Mouse (Mus musculus) neural tube, embryonic 14.5 days (tissue): ENCODE data around the gene Gm10118. TPM values are rescaled to one million over a fixed set of nuclear protein-coding genes. Genes with fewer than 3 reads are reported as not detected.

Experiments used
- ATAC-seq: fragments of 200-750 bp; cut with Nextera tagmentation; 2 replicates; pipeline ENCODE4 v1.8.0; 2017; ENCODE audit warnings: low read depth, mild to moderate bottlenecking, moderate TSS enrichment, moderate library complexity
- H3K27ac ChIP-seq: fragments of 300-500 bp; sonication (generic); 2 replicates; pipeline ENCODE4 v1.5.1; 2014; ENCODE audit warnings: low read depth, mild to moderate bottlenecking, control low read depth, low read length, moderate library complexity, mixed read lengths
- H3K27me3 ChIP-seq: fragments of 300-500 bp; sonication (generic); 2 replicates; pipeline ENCODE4 v1.6.1; 2014; ENCODE audit warnings: low read length; ENCODE audit not compliant: control insufficient read depth, insufficient read depth
- H3K36me3 ChIP-seq: fragments of 300-500 bp; sonication (generic); 2 replicates; pipeline ENCODE4 v1.6.1; 2014; ENCODE audit warnings: low read length, mixed read lengths; ENCODE audit not compliant: control insufficient read depth, insufficient read depth
- H3K4me1 ChIP-seq: fragments of 300-500 bp; sonication (generic); 2 replicates; pipeline ENCODE4 v1.6.1; 2014; ENCODE audit warnings: low read length; ENCODE audit not compliant: control insufficient read depth, insufficient read depth
- H3K4me2 ChIP-seq: fragments of 300-500 bp; sonication (generic); 2 replicates; pipeline ENCODE4 v1.6.1; 2014; ENCODE audit warnings: mild to moderate bottlenecking, low read depth, low read length, control low read depth
- H3K4me3 ChIP-seq: fragments of 300-500 bp; sonication (generic); 2 replicates; pipeline ENCODE4 v1.5.1; 2014; ENCODE audit warnings: low read depth, low read length, control low read depth, mixed read lengths
- H3K9ac ChIP-seq: fragments of 300-500 bp; sonication (generic); replicated peaks from 2 replicates; pipeline ENCODE4 v1.6.1; 2014; ENCODE audit warnings: low read depth, mild to moderate bottlenecking, control low read depth, low read length, mixed read lengths
- H3K9me3 ChIP-seq: fragments of 300-500 bp; sonication (generic); 2 replicates; pipeline ENCODE4 v1.6.1; 2016; ENCODE audit warnings: low read length; ENCODE audit not compliant: control insufficient read depth
- WGBS: fragments of 180-500 bp; shearing (Covaris S2); extraction: QIAGEN DNeasy Blood & Tissue Kit; methylation state at CpG from one replicate; pipeline ENCODE4 v1.1.7; 2014; 5-methylcytosine and 5-hydroxymethylcytosine counted together
- polyA plus RNA-seq: library from polyadenylated mRNA; unstranded; fragments of >200 nt; fragmentation: Nextera tagmentation; extraction: Ambion mirVana; gene quantifications from 2 replicates; pipeline ENCODE4 v1.2.1, GENCODE M21; 2014

Gm10118 gene
- polyA plus RNA-seq, 1 experiment from 2014 or later: 4.0 TPM

- ATAC-seq: no peak
- H3K27me3 ChIP-seq: no peaks in the 10 kb centered on the region
- H3K4me2 ChIP-seq: no peak overlapping the region
- no peaks in the 10 kb centered on the region for H3K36me3 ChIP-seq
- H3K9me3 ChIP-seq: no peaks in the 10 kb centered on the region
- no peak overlapping the region for H3K27ac ChIP-seq
- H3K4me3 ChIP-seq: no peak overlapping the region
- H3K4me1 ChIP-seq: no peaks in the 10 kb centered on the region
- H3K9ac ChIP-seq: no peak overlapping the region
Observed at GRCm38 (mm10) chr10:63899891-63900290, 27.3 kb downstream of the Gm10118 start.

DNA sequence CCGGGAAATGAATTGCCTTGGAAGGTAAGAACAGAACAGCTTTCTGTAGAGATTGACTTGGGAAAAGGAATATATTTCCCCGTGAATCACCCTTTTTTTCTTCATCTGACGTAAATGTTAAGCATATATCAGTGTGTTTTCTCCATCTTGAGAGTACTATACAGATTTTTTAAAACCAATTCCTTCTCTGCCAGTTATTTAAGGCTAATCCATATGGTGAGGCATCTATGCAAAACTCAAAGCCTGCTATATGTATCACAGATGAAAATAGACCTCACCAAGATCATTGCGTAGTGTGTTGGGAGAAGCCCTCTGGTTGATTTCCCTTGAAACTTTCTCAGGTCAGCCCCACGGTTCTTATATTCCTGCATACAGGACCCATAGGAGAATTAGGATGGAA, 32.6 kb downstream of the Gm10118 start:
- H3K36me3 ChIP-seq: no peaks in the 10 kb centered on the region
- no peaks in the 10 kb centered on the region for H3K27me3 ChIP-seq
- no peak overlapping the region for H3K4me2 ChIP-seq
- H3K9ac ChIP-seq: no peak overlapping the region
- H3K9me3 ChIP-seq: no peaks in the 10 kb centered on the region
- H3K27ac ChIP-seq: no peak overlapping the region
- 84% methylated on average over 5 of the region's 5 CpGs for WGBS
- no peaks in the 10 kb centered on the region for H3K4me1 ChIP-seq
- ATAC-seq: no peak
- no peak overlapping the region for H3K4me3 ChIP-seq

- Histone ChIP-seq H3K4me3 (no peak overlapping the region), H3K36me3 (no peaks in the 10 kb centered on the region), H3K9ac (no peak overlapping the region), H3K9me3 (no peaks in the 10 kb centered on the region), H3K4me2 (no peak overlapping the region), H3K27me3 (no peaks in the 10 kb centered on the region), H3K4me1 (no peaks in the 10 kb centered on the region), H3K27ac (no peak overlapping the region)
- whole genome bisulfite sequencing: 91% methylated on average over 23 of the region's 23 CpGs
- no peak for ATAC-seq
Observed at GRCm38 (mm10) chr10:63886449-63887088, 40.7 kb downstream of the Gm10118 start.

DNA sequence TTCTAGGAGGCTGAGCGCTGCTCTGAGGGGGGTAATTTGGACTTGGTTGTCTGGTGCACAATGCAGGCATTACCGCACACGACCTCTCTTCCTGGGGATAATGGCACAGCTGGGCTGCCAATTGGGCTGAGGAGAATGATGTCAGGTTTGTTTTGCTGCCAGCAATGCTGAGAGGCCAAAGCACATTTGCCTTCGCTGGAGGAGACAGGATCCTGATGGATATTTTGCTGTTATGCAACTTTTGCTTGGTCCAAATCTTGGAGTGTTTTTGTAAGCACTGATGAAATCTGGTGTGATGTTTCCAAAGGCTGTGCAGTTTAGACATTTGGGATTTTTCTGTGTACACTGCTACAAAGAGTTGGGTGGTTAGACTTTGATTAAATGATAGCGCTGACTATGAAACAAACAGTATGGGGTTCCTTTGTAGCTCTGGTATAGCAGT, 46.8 kb downstream of the Gm10118 start:
- H3K4me3 ChIP-seq: no peak overlapping the region
- ATAC-seq: no peak
- H3K9me3 ChIP-seq: no peaks in the 10 kb centered on the region
- H3K4me2 ChIP-seq: no peak overlapping the region
- no peak overlapping the region for H3K9ac ChIP-seq
- no peak overlapping the region for H3K27ac ChIP-seq
- WGBS: 62% methylated on average over 5 of the region's 5 CpGs
- H3K27me3 ChIP-seq: no peaks in the 10 kb centered on the region
- no peaks in the 10 kb centered on the region for H3K36me3 ChIP-seq
- H3K4me1 ChIP-seq: no peaks in the 10 kb centered on the region

Other genes with a start within 250 kb of the Gm10118 start
- 33.2 and 50.0 TPM in 2 replicates for gene Lrrtm3, start 162.8 kb upstream of the Gm10118 start, polyA plus RNA-seq